Mouse (Mus musculus) c-Kit-positive CD71-negative TER-119-negative erythroid progenitor cells, embryonic 14.5 days (primary cell): ENCODE data around the gene Trmu.

Source experiments
- DNase-seq: peaks from one replicate; pipeline ENCODE4 v3.0.0-alpha.2; 2013; ENCODE audit warnings: low read depth

Gene Trmu

DNA sequence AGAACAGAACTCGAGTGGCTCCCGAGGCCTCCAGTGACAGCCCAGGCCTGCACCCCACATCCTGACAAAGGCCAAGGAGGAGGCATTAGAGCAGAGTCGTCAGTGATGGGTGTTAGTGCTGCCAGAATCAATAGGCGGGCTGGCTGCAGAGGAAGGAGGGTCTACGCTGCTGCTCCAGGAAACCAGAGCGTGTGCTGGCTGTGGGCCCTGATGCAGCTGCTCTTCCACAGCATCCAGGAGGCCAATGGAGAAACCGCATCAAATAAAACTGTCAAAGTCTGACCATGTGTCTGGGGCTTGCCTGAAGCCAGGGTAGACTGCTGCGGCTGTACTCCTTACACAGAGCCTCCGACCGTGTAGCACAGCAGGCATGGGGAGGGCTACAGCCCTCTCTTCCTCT, 18.0 kb downstream of the Trmu start:
- DNase-seq = no peak

- DNase-seq = no peak
Measured at GRCm38 (mm10) chr15:85899396-85899795, 20.3 kb downstream of the Trmu start.

DNA sequence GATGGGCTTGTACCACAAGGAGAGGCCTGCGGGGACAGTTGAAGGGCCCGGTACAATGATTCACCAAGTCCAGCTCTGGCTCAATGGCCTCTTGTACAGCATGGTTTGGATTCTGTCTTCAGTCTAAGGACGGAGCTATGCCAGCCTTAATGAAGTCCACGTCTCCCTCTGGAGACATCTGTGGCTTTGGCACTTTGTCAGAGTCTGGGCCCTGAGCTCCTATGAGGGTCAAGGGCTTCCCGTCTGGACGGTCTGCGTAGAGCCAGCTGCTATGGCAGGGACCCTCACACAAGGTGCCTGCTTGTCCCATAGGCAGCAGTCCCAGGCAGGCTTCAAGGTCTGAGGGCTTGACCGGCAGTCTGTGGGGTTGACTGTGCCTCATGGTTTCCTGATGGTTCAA, 21.2 kb downstream of the Trmu start:
- DNase-seq = no peak

- DNase-seq = no peak
Measured at GRCm38 (mm10) chr15:85900801-85901200, 21.7 kb downstream of the Trmu start.

GRCm38 (mm10) chr15:85902505-85902904, 23.4 kb downstream of the Trmu start:
- no peak for DNase-seq

- DNase-seq = no peak
Measured at GRCm38 (mm10) chr15:85903826-85904225, 24.7 kb downstream of the Trmu start.

- no peak for DNase-seq
Measured at GRCm38 (mm10) chr15:85908660-85909491, 29.8 kb downstream of the Trmu start.

DNA sequence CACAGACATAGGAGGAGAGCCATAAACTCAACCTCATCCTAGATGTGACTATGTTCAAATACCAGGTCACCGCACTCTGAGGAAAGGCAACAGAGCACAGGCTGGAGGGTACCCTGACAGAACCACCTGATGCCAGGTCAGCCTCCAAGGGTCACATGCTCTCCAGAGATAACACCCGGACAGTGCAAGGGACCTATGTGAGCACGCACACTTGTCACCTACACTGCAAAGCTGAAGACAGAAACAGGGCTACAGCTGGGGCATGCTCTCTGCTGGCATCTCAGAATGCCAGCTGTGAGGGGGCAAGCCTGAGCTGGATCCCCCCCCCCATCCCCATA, 30.3 kb downstream of the Trmu start:
- no peak for DNase-seq

- no peak for DNase-seq
Measured at GRCm38 (mm10) chr15:85909931-85910330, 30.8 kb downstream of the Trmu start.

DNA sequence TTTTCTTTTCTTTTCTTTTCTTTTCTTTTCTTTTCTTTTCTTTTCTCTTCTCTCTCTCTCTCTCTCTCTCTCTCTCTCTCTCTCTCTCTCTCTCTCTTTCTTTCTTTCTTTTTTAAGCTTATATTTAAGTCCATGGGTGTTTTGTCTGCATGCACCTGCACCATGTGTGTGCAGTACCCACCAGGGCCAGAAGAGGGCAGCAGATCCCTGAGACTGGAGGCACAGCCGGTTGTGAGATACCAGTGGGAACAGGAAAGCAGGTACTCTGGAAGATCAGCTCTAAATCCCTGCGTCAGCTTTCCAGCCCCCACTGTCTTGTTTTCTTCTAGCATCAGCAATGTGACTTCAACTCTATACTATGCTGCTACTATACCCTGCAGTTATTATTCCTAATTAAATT, 34.5 kb downstream of the Trmu start:
- DNase-seq = peak; percentile 62

- DNase-seq = no peak
Measured at GRCm38 (mm10) chr15:85919191-85919891, 40.2 kb downstream of the Trmu start.

GRCm38 (mm10) chr15:85919892-85920248, 40.8 kb downstream of the Trmu start:
- no peak for DNase-seq

DNA sequence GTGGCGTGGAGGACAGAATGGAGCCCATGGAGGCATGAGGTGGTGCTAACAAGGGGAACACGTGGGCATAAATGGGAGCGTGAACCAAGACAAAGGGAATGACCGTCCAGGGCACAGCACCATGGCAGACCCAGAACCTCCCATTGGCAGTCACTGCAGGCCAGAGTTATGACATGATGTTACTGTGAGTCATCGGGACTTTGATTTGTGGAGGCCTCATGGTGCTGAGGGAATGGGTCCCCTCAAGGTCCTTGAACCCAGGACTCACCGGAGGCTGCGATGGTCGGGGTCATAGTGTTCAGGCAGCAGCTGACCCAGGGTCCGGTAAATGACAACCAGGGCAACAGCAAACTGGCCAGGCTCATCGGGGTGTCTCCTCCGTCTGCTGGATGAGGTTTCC, 42.7 kb downstream of the Trmu start:
- no peak for DNase-seq

- DNase-seq = no peak
Measured at GRCm38 (mm10) chr15:85928161-85928560, 49.0 kb downstream of the Trmu start.

DNA sequence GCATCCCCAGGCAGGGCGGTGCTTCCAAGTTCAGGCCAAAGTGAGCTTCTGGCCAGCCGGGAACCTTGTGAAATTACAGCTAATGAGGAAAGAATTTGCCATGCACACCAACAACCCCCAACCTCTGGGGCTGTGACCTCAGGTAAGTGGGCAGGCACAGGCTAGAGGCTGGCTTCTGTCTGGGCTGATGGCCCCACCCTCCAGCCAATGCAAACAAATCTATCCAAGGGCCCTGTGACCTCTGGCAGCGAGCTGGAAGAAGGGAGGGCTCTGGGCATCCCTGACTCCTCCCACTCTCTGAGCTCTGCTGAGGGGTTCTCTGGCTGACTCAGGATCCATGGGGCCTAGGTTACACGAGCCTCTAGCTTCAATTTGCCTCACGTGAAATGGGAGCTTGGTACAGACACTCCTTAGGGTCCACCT, 56.5 kb downstream of the Trmu start:
- DNase-seq = no peak
